8 mouse cellular contexts compared by ENCODE assay signal in genomic region chr3:96497451-96498028, GRCm38 (mm10). TPM values are rescaled to one million over a fixed set of nuclear protein-coding genes. Genes with fewer than 3 reads are reported as not detected.
DNase-seq lines count a peak whose midpoint lies in the region; ATAC-seq lines count a peak whose summit lies in the region.

No protein-coding gene starts in this region.

- H3K9me3 ChIP-seq in hindbrain, embryonic 11.5 days (ENCODE audit: control insufficient read depth, low read length), result no peaks in the 10 kb centered on the region

- H3K27ac ChIP-seq in hindbrain, embryonic 11.5 days (ENCODE audit: low read depth, low read length), result no peak overlapping the region

- 0 out of 2 replicates have a peak overlapping the region, but pooled peaks have one; percentile 40 for H3K9ac ChIP-seq in hindbrain, embryonic 11.5 days (ENCODE audit: low read depth, low read length)

- H3K4me3 ChIP-seq in hindbrain, embryonic 11.5 days (ENCODE audit: low read depth, low read length), result peak overlapping the region; percentile 52

- peak overlapping the region; percentile 83 for H3K4me2 ChIP-seq in hindbrain, embryonic 11.5 days (replicated peaks; ENCODE audit: low read depth, low read length)

- no peaks in the 10 kb centered on the region for H3K27me3 ChIP-seq in hindbrain, embryonic 11.5 days (ENCODE audit: control insufficient read depth, insufficient read depth, low read length)

- ATAC-seq in frontal cortex, adult (ENCODE audit: low TSS enrichment), result peak; percentile 24; the same call in 1 of the 2 replicates
- no peak for ATAC-seq in hindbrain, embryonic 11.5 days (ENCODE audit: low FRiP score)

- H3K4me1 ChIP-seq in hindbrain, embryonic 11.5 days (replicated peaks; ENCODE audit: control insufficient read depth, insufficient read depth, low read length), result no peaks in the 10 kb centered on the region

- DNase-seq in MN1 (ENCODE audit: low spot score), result peak; percentile 89
- peak; percentile 88 for DNase-seq in cerebellum, adult 9-10 months
- DNase-seq in hindbrain, embryonic 11.5 days (ENCODE audit: low spot score), result peak; percentile 84
- DNase-seq in layer of hippocampus, postnatal 14 days (ENCODE audit: low spot score in 2 of 2), result peak; percentile 83 to 90
- peak; percentile 81 for DNase-seq in lung, postnatal 10 days
- DNase-seq in retina, embryonic 14.5 days (ENCODE audit: low spot score), result peak; percentile 91
- peak; percentile 82 to 84 for DNase-seq in thymus, postnatal 36 days

- no peaks in the 10 kb centered on the region for H3K36me3 ChIP-seq in hindbrain, embryonic 11.5 days (ENCODE audit: control insufficient read depth, insufficient read depth, low read length)

- WGBS in hindbrain, embryonic 11.5 days, result under 1% methylated on average over 19 of the region's 19 CpGs

RNA-seq across cellular contexts. Expression of gene Hfe2, which starts 27.4 kb away (rescaled TPM):
- 1.5 and 1.6 TPM in 2 replicates for polyA plus RNA-seq in hindbrain, embryonic 11.5 days (2014; fragmentation: Nextera tagmentation; extraction: Ambion mirVana)
- total RNA-seq in layer of hippocampus, postnatal 14 days (2021), result under 1 TPM in 1 of 2 experiments, not detected in 1; 0.16 TPM

RNA-seq across cellular contexts. Expression of gene BC107364, which starts 45.4 kb away (rescaled TPM):
- polyA plus RNA-seq in hindbrain, embryonic 11.5 days (2014; fragmentation: Nextera tagmentation; extraction: Ambion mirVana), result not detected in 2 replicates
- total RNA-seq in layer of hippocampus, postnatal 14 days (2021), result not detected
